Mouse (Mus musculus): ENCODE data around the gene Rheb. TPM values are rescaled to one million over a fixed set of nuclear protein-coding genes. Genes with fewer than 3 reads are reported as not detected.
"Not testable (repeated sequence)": the region's sequence is repeated elsewhere in the genome, so short reads cannot be mapped to it uniquely, and the experiment has no call there.

Gene Rheb
- polyA plus RNA-seq, 1 experiment from 2014 or later: 204 TPM

DNA sequence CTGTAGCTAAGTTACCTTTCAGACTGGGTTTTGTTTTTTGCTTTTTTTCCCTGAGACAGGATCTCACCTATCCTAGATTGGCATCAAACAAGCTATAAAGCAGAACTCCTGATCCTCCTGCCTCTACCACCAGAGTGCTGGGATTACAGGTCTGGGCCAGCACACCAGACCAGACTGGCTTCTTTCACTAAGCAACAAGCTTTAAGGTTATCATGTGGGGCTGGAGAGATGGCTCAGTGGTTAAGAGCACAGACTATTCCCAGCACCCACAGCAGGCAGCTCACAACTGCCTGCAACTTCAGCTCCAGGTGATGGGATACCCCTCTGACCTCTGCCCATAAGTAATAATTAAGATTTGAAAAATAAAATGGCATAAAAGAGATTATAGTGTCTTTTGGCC is 63.1 kb downstream of the Rheb start:
- Histone ChIP-seq H3K4me3 (replicated peaks) (no peak overlapping the region), H3K27ac (no peak overlapping the region), H3K36me3 (no peaks in the 10 kb centered on the region), H3K4me1 (peaks cover 12% of the 10 kb centered on the region; the same call in 1 of the 2 replicates), H3K27me3 (no peaks in the 10 kb centered on the region), H3K9ac (no peak overlapping the region), H3K4me2 (no peak overlapping the region), H3K9me3 (replicated peaks) (0 out of 2 replicates have a peak, but pooled peaks cover 9% of the 10 kb centered on the region)
- no peak for ATAC-seq (replicated peaks; ENCODE audit: low FRiP score)

GRCm38 (mm10) chr5:24778843-24779140 is 63.6 kb downstream of the Rheb start:
- Histone ChIP-seq H3K4me3 (replicated peaks) (0 out of 2 replicates have a peak overlapping the region, but pooled peaks have one; percentile 6), H3K4me2 (peak overlapping the region; percentile 45), H3K4me1 (peaks cover 12% of the 10 kb centered on the region; the same call in 1 of the 2 replicates), H3K27me3 (no peaks in the 10 kb centered on the region), H3K9ac (no peak overlapping the region), H3K27ac (no peak overlapping the region), H3K36me3 (no peaks in the 10 kb centered on the region), H3K9me3 (replicated peaks) (0 out of 2 replicates have a peak, but pooled peaks cover 9% of the 10 kb centered on the region)
- WGBS: 43% methylated on average over 13 of the region's 13 CpGs
- ATAC-seq (replicated peaks; ENCODE audit: low FRiP score): no peak

DNA sequence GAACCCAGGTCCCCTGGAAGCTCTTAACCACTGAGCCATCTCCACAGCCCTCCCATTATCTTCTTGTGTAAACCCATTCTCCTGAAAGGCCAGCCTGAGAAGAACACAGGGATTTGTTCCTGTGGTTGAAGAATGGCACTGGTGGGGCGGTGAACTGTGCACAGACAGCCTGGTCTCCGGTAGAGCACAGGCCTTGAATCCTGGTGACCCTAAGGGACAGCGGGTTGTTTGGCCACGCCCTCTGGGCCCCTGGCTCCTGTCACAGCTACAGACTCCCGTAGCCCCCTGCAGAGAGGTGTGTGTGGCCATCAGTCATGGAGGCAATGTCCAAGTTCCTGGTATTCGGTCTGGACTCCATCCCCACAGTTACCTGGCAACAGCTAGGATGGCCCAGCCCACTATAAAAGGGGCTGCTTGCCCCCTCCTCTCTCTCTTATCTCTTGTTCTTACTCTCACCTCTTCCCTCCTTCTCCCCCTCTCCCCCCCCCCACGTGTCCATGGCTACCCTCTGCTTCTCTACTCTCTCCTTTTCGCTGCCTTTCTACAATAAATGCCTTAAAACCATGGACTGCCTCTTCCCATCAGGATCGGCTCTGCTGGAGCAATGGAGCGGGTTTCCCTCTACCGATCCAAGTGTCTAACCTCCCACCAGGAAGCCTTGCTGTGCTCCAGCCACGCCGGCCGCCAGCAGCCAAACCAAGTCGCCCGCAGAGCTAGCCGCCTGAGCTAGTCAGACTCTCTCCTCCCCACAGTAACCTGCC is 64.2 kb downstream of the Rheb start:
- Histone ChIP-seq H3K4me2 (peak overlapping the region; percentile 45), H3K4me1 (peaks cover 12% of the 10 kb centered on the region; the same call in 1 of the 2 replicates), H3K36me3 (no peaks in the 10 kb centered on the region), H3K27me3 (no peaks in the 10 kb centered on the region), H3K9me3 (replicated peaks) (0 out of 2 replicates have a peak, but pooled peaks cover 9% of the 10 kb centered on the region), H3K9ac (no peak overlapping the region), H3K4me3 (replicated peaks) (0 out of 2 replicates have a peak overlapping the region, but pooled peaks have one; percentile 6), H3K27ac (no peak overlapping the region)
- 28% methylated on average over 17 of the region's 17 CpGs for whole genome bisulfite sequencing
- 0 out of 2 replicates have a peak, but pooled peaks have one; percentile 46 for ATAC-seq (replicated peaks; ENCODE audit: low FRiP score)

- Histone ChIP-seq H3K9me3 (replicated peaks) (0 out of 2 replicates have a peak, but pooled peaks cover 9% of the 10 kb centered on the region), H3K36me3 (no peaks in the 10 kb centered on the region), H3K27me3 (no peaks in the 10 kb centered on the region), H3K4me3 (replicated peaks) (no peak overlapping the region), H3K27ac (no peak overlapping the region), H3K4me1 (peaks cover 12% of the 10 kb centered on the region; the same call in 1 of the 2 replicates), H3K4me2 (no peak overlapping the region), H3K9ac (no peak overlapping the region)
- WGBS: 64% methylated on average over 4 of the region's 4 CpGs
- no peak for ATAC-seq (replicated peaks; ENCODE audit: low FRiP score)
These were observed 65.7 kb downstream of the Rheb start for GRCm38 (mm10) chr5:24776681-24777080.

DNA sequence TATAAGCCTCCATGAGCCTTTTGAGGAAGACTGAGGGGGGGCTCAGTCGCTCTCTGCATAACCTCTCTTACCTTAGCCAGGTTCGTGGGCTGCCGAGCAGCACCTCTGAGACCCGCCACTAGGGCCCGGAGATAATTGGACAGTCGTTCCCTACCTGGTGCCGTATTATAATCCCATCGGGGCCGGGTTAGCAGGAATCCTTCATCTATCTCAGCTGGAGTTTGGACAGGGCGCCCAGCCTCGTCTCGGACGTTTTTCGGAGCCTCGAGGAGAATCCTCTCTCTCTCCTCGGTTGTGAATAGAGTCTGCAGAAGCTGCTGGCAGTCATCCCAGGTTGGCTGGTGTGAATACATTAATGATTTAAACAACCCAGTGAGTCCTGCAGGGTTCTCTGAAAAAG is 67.9 kb downstream of the Rheb start:
- H3K27me3 ChIP-seq; H3K9me3 ChIP-seq (replicated peaks); H3K4me2 ChIP-seq; H3K36me3 ChIP-seq; H3K9ac ChIP-seq; ATAC-seq (replicated peaks; ENCODE audit: low FRiP score); H3K27ac ChIP-seq; H3K4me3 ChIP-seq (replicated peaks): not testable (repeated sequence)
- H3K4me1 ChIP-seq: peaks cover 12% of the 10 kb centered on the region; the same call in 1 of the 2 replicates
- WGBS: 95% methylated on average over 16 of the region's 16 CpGs

GRCm38 (mm10) chr5:24757816-24758215 is 84.6 kb downstream of the Rheb start, which contains the start of gene Crygn:
Gene Crygn, minus strand, starts transcription at chr5:24758008.
- no peaks in the 10 kb centered on the region for H3K9me3 ChIP-seq (replicated peaks)
- 52% methylated on average over 18 of the region's 18 CpGs for WGBS
- no peaks in the 10 kb centered on the region for H3K27me3 ChIP-seq
- no peak within 1 kb of the TSS for H3K4me3 ChIP-seq (replicated peaks)
- H3K4me2 ChIP-seq: no peak within 1 kb of the TSS
- H3K27ac ChIP-seq: no peak within 1 kb of the TSS
- H3K36me3 ChIP-seq: no peaks in the 10 kb centered on the region
- no peak within 1 kb of the TSS for H3K9ac ChIP-seq
- no peak for ATAC-seq (replicated peaks; ENCODE audit: low FRiP score)
- H3K4me1 ChIP-seq: peaks cover 36% of the 10 kb centered on the region

GRCm38 (mm10) chr5:24756931-24757330 is 85.5 kb downstream of the Rheb start:
- Histone ChIP-seq H3K9me3 (replicated peaks) (no peaks in the 10 kb centered on the region), H3K27ac (no peak overlapping the region), H3K4me1 (peaks cover 45% of the 10 kb centered on the region), H3K9ac (no peak overlapping the region), H3K4me3 (replicated peaks) (no peak overlapping the region), H3K27me3 (no peaks in the 10 kb centered on the region), H3K4me2 (no peak overlapping the region), H3K36me3 (no peaks in the 10 kb centered on the region)
- 84% methylated on average over 3 of the region's 3 CpGs for WGBS
- ATAC-seq (replicated peaks; ENCODE audit: low FRiP score): no peak

Other genes with a start within 250 kb of the Rheb start
- gene Smarcd3, start 218.2 kb downstream of the Rheb start, polyA plus RNA-seq (2015; fragmentation: Nextera tagmentation; extraction: Ambion mirVana): 26.5 and 33.4 TPM in 2 replicates
- gene Nub1, start 157.1 kb downstream of the Rheb start, polyA plus RNA-seq (2015; fragmentation: Nextera tagmentation; extraction: Ambion mirVana): 40.3 and 41.2 TPM in 2 replicates
- 28.4 and 32.4 TPM in 2 replicates for gene Wdr86, start 111.9 kb downstream of the Rheb start, polyA plus RNA-seq (2015; fragmentation: Nextera tagmentation; extraction: Ambion mirVana)
- gene Crygn, start 84.6 kb downstream of the Rheb start, polyA plus RNA-seq (2015; fragmentation: Nextera tagmentation; extraction: Ambion mirVana): 2.0 and 3.4 TPM in 2 replicates

Data from kidney, embryonic 15.5 days (tissue).